Mouse (Mus musculus) colon, adult 2 months (tissue): ENCODE data around the gene Ssxb8. TPM values are rescaled to one million over a fixed set of nuclear protein-coding genes. Genes with fewer than 3 reads are reported as not detected.

Experiments
- polyA plus RNA-seq: library from polyadenylated mRNA; depleted of rRNA; stranded (reverse); fragments of >200 nt; gene quantifications from 2 replicates; pipeline ENCODE4 v1.2.3, GENCODE M21; 2012; rRNA removed

Gene Ssxb8
- polyA plus RNA-seq, result not detected in 2 replicates

DNA sequence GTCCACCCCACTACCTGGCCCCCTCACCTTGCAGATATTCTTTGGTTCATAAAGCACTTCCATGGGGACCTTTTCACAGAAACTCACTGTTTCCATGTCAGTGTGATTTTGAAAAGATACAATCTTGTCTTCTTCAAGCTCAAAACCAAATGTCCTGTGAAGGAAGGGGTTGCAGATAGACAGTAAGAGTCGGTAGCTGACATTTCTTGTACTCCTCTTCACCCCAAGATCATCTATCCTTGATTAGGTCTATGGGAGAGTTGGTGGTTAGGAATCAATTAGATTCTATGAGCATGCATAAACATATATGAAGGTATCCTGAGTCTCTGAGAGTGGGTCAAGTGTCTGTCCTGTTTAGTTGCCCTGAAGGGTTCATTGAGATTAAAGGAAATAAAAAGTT, at the start of gene Ssxb8:
TSS of gene Ssxb8 (minus strand) at position 101 of the 400 bp plus-strand sequence.

Other genes starting within 250 kb of the Ssxb8 start
- gene Ssxb2, start 229.1 kb downstream of the Ssxb8 start, polyA plus RNA-seq, result not detected in 2 replicates
- not detected in 2 replicates for gene Gm14459, start 165.9 kb downstream of the Ssxb8 start, polyA plus RNA-seq
- not detected in 2 replicates for gene Ssxb6, start 142.6 kb downstream of the Ssxb8 start, polyA plus RNA-seq
- gene Ssxb3, start 99.0 kb downstream of the Ssxb8 start, polyA plus RNA-seq, result not detected in 2 replicates
- not detected in 2 replicates for gene Ssx9, start 57.6 kb upstream of the Ssxb8 start, polyA plus RNA-seq
- not detected in 2 replicates for gene Ssxb5, start 112.8 kb upstream of the Ssxb8 start, polyA plus RNA-seq
- not detected in 2 replicates for gene Gm6592, start 153.2 kb upstream of the Ssxb8 start, polyA plus RNA-seq
- gene Gm5751, start 183.4 kb upstream of the Ssxb8 start, polyA plus RNA-seq, result not detected in 2 replicates
- gene B630019K06Rik, start 201.5 kb upstream of the Ssxb8 start, polyA plus RNA-seq, result 2.8 TPM in 2 replicates